Mouse (Mus musculus) liver (tissue): ENCODE measurements around the gene Phldb3.
A peak's percentile ranks its signal among the peaks of the same experiment; 100 is the strongest.

Experiments used
- DNase-seq: peaks from one replicate; pipeline ENCODE4 v3.0.0-alpha.2; 2020; ENCODE audit warnings: mixed read lengths

Gene Phldb3

DNA sequence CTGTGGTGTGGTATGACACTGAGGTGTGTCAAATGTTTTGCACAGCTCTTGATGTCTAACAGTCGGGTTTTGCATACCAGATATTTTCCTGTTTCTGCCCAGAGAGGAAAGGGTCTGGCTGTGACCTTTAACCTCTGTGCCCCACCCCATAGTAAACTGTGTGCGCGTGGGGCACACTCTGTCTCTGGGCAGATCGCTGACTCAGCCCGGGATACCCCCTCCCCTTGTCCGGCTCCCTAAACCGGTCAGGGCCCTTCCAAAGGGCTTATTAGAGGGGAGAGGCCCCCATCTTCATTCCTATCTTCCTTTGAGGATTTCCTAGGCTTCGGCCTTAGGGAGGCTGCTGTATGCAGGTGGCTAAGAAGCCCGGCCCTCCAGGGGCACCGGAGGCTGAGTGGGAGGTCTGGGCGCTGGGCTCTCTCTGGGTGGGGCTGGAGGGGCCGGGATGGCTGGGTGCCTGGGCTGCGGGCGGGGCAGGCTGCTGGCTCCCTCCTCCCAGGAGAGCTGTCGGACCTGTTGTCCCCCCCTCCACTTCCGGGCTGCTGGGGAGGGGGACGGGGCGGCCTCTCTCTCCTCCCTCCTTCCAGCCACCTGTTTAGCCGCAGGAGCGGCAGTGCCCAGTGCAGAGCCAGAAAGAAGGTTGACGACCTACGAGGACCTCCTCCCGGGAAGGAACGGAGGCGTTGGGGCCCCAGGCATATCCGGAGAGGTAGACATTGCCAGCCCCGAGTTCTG lies at the start of gene Phldb3:
TSS of gene Phldb3 (plus strand) at position 620 of the 735 bp plus-strand sequence.
- DNase-seq, result peak; percentile 46

DNA sequence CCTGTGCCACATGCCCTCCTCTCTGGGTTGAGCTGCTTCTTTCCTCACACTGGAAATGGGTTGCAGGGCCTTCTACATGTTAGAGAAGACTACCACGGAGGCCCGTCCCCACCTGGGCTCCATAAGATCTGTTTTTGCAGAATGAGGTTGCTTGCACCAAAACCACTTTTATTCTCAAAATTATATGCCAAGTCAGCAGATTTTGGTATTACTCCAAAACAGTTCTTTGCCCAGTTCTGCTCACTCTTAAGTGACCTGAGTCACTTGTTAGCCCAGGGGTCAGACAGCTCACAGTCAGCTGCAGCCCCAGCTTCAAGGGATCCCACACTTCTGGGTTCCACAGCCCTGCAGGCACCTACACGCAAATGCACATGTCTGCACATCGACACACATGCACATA lies 49.1 kb upstream of the Phldb3 start:
- no peak for DNase-seq

DNA sequence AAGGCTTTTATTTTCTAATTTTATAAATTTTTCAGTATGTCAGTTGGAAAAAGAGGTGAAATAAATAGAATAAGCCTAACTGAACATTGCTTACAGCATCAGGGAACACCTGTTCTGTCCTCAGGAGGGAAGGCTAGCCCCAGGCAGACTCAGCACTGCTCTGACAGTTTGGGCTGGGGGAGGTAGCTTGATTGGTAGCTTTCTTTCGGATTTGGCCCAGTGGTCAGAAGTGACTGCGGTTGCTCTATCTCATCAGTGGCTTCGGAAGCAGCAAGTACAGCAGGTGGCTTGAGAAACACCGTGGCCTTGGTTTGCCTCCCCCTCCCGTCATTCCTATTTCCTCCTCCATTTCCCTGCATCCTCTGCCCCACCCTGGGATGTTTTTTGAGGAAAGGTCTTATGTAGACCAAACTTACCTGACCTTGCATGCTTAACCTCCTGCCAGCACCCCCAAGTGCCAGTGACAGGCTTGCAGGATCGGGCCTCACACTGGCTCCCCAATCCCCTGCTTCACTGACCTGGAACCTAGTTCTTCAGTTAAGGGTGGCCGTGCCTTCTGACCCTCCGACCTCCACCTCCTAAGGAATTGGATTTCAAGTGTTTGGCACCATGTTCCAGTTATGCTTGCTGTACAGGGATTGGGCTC lies 47.2 kb upstream of the Phldb3 start:
- no peak for DNase-seq

DNA sequence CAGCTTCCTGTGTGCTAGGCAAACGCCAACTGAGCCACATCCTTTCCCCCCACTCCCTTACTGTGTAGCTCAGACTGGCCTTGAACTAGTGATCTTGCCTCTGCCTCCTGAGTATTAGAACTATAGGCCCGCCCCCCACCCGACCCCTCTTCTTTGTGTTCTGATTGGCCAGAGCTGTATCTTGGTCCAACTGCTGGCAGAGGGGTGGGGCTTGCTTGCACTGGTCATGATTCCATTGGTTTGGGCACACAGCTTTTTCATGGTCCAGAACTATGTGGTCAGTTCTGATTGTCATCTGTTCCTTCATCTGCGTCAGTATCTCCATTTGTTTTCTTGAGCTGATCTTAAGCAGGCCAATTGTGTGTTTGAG lies 46.7 kb upstream of the Phldb3 start:
- no peak for DNase-seq

DNA sequence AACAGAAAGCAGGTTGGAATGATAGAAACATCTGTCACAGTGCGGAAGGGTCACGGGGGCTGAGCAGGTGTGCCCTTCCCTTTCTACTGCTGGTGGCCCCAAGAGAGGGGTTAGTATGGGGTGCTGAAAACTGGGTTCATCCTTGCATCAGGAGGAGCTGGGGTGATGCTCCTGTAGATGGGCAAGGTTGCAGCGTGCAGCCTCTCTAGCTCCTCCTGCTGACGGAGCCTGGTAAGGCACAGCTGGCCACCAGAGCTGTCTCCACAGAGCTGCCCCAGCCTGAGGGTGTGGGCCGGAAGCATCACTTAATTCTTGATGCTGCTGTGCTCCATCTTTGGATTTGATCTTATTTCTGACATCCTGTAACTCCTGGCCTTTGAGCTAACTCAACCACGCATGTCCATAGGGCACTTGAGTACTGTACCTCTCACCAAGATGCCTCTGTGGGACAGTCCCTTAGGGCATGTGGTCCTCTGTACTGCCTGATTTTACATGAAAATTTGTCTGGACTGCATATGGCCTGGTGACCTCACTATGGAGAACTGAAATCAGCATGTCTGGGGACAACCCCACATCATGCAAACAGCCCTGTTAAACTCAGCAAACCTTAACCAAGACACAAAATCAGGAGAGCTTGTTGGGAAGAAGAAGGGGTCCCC lies 45.8 kb upstream of the Phldb3 start:
- DNase-seq, result peak; percentile 75

DNA sequence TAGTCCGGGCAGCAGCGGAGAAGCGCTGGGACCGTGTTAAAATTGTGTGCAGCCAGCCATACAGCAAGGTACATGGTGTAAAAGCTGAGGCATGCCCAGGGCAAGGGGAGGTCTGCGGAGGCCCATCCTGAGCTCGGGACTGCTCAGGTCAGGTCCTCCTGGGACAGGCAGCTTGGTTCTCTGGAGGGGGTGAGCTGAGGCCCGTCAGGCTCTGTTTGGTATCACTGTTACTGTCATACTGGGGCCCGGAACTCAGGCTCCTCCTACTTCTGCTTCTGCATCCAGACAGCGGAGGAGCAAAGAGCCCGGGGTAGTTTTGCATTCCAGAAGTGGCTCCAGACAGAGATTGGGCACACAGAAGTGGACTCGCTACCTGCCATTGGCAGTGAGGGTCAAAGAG lies 44.9 kb upstream of the Phldb3 start:
- DNase-seq, result no peak

DNA sequence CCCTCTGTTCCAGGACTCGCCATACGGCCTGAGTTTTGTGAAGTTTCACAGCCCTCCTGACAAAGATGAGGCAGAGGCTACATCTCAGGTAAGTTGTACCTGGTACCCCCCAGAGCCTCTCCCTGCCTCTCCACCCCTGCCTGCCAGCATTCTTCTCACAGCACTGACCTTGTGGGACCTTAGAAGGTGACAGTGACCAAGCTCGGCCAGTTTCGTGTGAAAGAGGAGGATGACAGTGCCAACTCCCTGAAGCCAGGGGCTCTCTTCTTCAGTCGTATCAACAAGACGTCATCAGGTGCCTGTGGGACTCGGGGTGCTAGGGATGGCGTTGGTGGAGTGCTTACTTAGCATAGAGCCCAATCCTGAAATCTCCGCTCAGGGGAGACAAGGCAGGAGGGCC lies 44.4 kb upstream of the Phldb3 start:
- DNase-seq, result no peak

DNA sequence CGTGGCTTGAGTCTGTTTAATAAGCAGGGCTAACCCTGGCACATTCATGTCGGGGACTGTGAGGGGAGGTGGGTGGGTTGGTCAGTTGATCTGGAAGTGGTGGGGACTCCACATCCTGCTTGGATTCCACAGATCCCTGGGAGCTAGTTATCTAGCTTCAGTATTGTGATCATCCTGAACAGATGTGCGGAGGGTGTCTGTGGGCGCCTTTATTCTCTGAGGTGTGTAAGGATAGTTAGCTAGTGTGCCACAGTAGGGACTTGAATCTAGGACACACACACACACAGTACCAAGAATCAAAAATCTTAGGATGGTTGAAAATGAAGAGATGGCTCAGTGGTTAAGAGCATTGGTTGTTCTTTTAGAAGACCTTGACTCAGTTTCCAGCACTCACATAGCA lies 42.1 kb upstream of the Phldb3 start:
- DNase-seq, result no peak

DNA sequence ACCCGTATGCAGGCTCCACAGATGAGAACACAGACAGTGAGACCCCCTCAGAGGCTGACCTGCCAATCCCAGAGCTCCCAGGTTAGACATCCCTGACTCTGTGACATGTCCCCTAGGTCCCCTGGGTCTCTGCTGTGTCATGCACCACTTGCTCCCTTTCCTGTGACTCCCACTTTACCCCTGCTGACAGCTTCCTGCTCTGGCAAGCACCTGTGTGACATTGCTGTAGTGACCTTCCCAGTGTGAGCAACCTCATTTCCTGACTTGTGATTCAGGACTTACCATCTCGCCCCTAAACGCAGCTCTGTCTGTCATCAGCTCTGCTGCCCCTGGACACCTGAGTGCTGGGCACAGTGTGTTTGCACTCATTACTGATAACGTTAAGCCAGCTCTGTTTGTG lies 39.5 kb upstream of the Phldb3 start:
- DNase-seq, result no peak

DNA sequence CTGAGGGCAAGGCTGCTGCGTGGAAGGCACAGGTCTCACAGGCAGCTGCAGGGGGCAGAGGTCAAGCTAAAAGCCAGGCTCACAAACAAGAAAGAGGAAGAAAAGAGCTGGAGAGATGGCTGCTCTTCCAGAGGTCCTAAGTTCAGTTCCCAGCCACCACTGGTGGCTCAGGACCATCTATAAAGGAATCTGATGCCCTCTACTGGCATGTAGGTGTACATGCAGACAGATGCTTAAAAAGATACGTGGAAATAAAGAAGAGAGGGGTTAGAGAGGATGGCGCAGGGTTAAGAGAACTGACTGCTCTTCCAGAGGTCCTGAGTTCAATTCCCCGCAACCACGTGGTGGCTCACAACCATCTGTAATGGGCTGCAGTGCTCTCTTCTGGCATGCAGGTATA lies 38.1 kb upstream of the Phldb3 start:
- no peak for DNase-seq

DNA sequence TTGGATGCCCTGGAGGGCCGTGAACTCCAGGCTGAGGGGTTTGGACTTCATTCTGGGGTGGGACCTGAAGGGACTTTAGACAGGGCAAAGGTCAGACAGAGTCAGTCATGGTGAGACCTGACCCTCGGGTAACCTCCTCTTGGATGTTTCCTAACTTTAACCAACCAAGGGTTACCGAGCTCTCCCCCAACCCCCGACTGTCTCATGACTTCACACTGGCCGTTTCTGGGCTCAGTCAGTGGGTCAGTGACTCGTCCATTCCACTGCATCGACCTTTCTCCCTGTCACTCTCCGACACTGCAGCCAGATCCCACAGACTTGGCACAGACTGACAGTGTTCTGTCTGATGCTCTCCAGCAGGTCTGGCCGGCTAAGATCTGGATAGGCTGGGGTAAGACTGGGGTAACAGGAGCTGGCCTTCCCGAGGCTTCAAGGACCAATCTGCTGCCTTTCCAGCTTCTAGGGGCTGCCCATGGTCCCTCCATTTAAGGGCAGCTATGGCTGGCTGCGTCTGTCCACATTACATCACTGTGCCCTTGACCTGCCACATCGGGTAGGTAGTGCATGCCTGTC lies 36.3 kb upstream of the Phldb3 start:
- DNase-seq, result no peak

DNA sequence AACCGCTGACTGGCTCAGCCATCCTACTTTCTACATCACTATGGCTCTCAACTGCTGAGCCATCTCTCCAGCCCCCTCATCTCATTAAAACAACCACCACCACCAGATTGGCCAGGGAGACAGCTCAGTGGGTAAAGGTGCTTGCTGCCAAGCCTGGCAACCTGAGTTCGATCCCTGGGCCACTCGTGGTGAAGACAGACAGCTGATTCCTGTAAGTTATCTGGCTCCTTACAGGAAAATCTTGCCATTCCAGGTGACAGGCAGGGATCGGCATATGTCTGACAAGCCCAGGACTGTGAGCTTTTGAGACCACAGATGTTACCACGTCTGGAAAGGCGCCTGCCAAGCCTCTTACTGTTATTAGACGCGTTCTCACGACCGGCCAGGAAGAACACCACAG lies 32.8 kb upstream of the Phldb3 start:
- DNase-seq, result no peak

DNA sequence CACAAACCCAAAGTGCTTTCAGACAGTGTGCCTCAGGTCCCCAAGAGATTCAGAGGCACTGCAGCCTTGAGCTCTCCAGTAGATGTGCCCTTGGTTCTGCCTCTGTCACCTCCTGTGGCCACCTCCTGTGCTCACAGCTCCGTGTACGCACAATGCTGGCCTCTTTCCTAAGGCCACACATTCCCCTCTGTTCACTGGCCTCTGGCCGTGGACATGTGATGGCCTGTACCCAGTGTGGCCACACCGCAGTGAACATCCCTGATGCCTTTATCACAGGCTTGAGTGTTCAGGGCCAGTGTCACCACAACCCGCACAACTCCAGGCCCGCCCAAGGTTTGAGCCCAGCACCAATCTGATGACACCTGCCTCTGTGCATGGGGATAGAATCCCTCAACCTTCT lies 25.7 kb upstream of the Phldb3 start:
- no peak for DNase-seq

DNA sequence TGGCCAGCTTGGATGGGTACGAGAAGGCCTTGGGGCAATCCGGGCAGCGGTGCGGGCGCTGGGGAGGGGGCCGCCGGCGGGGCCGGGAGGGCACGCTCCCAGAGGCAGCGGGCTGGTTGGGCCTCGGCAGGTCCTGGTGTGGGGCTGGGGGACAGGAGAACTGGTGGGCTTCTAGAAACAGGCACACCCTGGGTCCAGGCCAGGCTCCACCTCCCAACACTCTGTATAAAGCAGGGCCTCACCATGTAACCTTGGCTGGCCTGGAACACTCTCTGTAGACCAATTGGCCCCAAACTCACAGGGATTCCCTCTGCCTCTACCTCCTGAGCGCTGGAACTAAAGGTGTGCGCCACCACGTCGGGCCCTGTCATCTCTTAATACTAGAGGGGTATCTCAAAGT lies 24.6 kb upstream of the Phldb3 start:
- DNase-seq, result no peak

DNA sequence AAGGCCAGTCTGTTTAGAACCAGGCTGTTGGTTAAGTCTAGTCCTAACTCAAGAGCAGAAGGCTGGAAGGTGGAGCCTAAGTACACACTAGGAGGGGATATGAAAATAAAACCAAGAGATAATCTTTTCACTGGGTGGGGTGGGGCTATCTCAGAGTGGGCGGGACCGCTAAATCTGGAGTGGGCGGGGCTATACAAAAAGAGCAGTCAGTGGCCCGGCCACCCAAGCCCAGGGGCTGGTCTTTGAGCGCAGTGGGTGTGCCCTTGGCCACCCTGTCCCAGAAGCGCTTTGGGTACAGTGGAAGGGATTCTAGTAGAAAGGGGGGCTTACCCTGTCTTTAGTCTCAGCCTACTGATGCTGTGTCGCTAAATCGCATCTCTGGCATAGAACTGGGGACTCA lies 23.7 kb upstream of the Phldb3 start:
- peak; percentile 74 for DNase-seq

DNA sequence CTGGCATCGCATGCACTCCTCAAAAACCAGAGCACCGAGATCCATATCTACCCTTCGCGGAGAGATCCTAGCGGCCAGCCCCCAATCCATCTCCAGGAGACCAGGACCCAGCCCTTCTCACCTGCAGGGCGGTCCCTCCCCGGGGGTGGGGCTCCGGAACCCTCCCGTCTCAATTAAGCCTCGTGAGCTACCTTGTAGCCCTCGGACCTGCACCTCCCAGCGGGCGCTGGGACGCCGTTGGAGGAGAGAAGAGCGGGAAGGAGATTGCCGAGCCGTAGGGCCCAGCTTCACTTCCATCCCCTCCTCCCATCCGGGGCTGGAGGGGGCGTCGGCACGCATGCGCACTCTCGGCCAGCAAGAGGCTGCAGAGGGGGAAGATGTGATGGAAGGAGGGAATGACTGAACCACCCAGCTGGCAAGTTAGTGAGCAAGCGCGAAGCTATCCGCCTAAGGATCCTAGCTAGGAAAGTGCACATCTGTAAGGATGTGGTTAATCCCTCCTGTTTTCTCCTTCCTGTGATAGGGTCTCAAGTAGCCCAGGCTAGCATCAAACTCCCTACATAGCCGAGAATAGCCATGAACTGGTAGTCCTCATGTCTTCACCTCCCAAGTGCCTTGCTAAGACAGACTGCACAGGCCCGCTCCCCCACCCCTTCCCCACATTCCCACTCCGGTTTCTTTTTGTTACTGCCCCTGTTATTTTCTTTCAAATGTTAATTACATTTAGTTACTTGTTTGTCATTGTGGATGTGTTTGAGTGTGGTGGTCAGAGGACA lies 23.0 kb upstream of the Phldb3 start, which contains the start of the genes Ethe1 and Zfp575:
TSS of gene Ethe1 (plus strand) at position 214 of the 776 bp plus-strand sequence.
TSS of gene Zfp575 (minus strand) at position 312 of the 776 bp plus-strand sequence.
- peak; percentile 61 for DNase-seq

DNA sequence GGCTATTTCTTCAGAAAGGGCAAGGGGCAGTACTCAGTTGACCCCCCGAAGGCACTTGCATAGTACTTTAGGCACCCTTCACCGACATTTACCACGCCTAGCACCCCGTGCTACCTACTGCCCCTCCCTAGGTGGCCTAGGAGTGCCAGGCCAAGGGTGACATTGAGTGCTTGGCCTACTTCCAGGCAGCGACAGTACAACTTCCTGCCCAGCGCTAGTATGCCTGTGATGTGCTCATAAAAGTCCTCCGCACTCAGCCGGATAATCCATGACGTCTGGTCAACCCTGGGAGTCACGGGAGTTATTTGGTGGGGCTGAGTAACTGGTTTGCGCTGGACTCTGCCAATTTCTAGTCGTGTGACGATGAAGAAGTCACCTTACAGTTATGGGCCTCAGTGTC lies 22.2 kb upstream of the Phldb3 start:
- DNase-seq, result no peak

DNA sequence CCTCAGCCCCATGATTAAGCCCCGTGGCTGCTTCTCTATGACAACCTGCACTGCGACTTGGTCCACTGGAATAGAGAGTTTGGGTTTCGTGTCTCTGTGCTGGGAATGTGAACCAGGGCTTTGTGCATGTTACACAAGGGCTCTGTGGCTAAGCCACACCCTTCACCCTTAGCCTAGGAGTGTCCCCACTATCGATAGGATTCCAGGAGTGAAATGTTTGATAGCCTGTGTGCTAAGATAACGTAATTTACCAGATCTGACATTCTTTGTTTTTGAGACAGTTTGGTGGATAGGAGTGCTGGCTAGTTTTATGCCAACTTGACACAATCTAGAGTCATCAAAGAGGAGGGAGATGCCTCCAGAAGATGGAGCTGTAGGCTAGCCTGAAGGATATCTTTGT lies 18.8 kb upstream of the Phldb3 start:
- DNase-seq, result no peak

DNA sequence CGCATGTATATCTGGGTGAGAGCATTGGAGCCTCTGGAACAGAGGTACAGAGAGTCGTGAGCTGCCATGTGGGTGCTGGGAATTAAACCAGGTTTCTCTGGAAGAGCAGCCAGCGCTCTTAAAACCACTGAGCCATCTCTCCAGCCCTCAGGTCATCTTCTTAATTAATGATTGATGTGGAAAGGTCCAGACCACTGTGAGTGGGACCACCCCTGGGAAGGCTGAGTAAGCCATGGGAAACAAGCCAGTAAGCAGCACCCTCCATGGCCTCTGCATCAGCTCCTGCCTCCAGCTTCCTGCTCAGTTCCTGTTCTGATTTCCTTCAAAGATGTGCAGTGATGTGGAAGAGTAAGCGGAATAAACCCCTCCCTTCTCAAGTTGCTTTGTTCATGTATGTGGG lies 18.4 kb upstream of the Phldb3 start:
- DNase-seq, result no peak

DNA sequence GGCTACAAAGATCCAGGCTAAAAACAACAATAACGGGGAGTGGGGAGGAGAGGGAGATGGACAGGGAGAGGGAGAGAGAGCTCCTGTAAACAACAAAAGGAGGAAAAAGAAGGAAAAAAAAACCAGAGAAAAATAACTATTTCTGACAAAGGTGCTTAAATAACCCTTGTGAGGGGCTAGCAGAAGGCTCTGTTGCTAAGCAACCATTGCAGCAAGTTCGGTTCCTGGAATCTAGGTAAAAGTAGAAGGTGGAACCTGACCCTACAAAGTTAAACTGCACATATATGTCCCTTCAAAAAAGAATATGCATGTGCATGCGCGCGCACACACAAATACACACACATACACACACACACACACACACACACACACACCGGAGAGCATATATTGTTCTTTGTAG lies 17.8 kb upstream of the Phldb3 start:
- no peak for DNase-seq

DNA sequence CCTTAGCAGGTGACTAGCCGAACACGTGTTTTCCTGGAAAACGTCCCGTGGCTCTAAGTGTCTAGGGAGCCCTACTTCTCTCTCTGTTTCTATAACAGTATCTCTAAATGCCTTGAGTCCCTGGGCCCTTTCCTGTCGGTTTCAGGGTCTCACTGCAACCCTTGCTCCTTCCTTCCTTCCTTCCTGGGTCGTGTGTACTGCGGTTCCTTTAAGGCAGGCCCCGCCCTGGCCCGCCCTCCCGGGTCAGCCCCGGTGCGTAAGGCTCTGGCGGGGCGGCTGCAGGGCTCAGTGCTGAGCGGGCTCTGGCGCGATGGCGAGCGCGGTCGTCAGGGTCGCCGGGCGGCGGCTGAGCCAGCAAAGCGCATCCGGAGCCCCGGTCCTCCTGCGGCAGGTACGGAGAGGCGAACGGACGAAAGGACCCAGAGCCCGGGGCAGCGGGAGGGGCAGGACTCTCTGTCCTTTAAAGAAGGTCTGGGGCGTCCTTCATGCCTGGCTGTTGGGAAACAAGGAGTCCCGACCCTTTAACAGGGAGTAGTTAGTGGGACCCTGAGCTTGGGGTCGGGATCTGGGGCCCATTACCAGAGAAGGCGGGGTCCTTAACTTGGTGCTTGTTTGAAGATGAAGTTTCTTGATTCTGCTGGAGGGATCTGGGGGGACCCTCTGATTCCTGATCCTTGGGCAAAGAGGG lies 16.8 kb upstream of the Phldb3 start:
- peak; percentile 84 for DNase-seq

DNA sequence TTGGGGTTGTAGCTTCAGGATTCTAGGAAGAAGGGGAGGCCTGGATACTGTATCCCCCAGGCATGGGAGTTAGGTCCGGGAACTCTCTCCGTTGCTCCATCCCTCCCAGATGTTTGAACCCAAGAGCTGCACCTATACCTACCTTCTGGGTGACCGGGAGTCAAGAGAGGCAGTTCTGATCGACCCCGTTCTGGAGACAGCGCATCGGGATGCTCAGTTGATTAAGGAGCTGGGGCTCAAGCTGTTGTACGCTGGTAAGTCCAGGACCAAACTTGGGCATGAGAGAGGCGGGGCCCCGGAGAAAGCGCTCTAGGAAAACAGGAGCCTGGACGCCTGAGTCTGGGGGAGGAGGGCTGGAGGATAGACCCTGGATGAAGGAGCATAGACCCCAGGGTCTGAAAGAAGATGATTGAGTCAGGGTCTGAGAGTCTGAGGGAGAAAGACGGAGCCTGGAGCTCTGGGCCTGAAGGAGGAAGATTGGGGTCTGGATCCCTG lies 16.2 kb upstream of the Phldb3 start:
- DNase-seq, result no peak
